Mouse (Mus musculus) liver, postnatal 0 days (tissue): ENCODE data around the gene Zfp451.

ENCODE experiments used
- CTCF ChIP-seq: sonication (generic); IDR thresholded peaks from 2 replicates; pipeline ENCODE4 v1.5.1; 2016; ENCODE audit warnings: antibody characterized with exemption, low read depth
- EP300 ChIP-seq: IDR thresholded peaks from 2 replicates; pipeline ENCODE4 v1.6.1; 2016; ENCODE audit warnings: antibody characterized with exemption, low read depth, mild to moderate bottlenecking

GRCm38 (mm10) chr1:33768827-33769226 lies 45.6 kb downstream of the Zfp451 start:
- no peak for TF ChIP-seq CTCF
- no peak for TF ChIP-seq EP300
